Mouse (Mus musculus): ENCODE results near the gene Fbxw4.

The Fbxw4 gene

GRCm38 (mm10) chr19:45615415-45616213 lies 44.5 kb downstream of the Fbxw4 start:
- no peak for DNase-seq (ENCODE audit: low read depth, low spot score)

- no peak for DNase-seq (ENCODE audit: low read depth, low spot score)
Observed at GRCm38 (mm10) chr19:45614928-45615327, 45.2 kb downstream of the Fbxw4 start.

- DNase-seq (ENCODE audit: low read depth, low spot score), result no peak
Observed at GRCm38 (mm10) chr19:45614375-45614774, 45.7 kb downstream of the Fbxw4 start.

- no peak for DNase-seq (ENCODE audit: low read depth, low spot score)
Observed at GRCm38 (mm10) chr19:45610823-45611222, 49.3 kb downstream of the Fbxw4 start.

GRCm38 (mm10) chr19:45608648-45609339 lies 51.3 kb downstream of the Fbxw4 start:
- DNase-seq (ENCODE audit: low read depth, low spot score), result no peak

- no peak for DNase-seq (ENCODE audit: low read depth, low spot score)
Observed at GRCm38 (mm10) chr19:45607479-45607878, 52.6 kb downstream of the Fbxw4 start.

- DNase-seq (ENCODE audit: low read depth, low spot score), result no peak
Observed at GRCm38 (mm10) chr19:45606701-45607100, 53.4 kb downstream of the Fbxw4 start.

GRCm38 (mm10) chr19:45602606-45603005 lies 57.5 kb downstream of the Fbxw4 start:
- no peak for DNase-seq (ENCODE audit: low read depth, low spot score)

GRCm38 (mm10) chr19:45597106-45597505 lies 63.0 kb downstream of the Fbxw4 start:
- DNase-seq (ENCODE audit: low read depth, low spot score), result no peak

GRCm38 (mm10) chr19:45596434-45596833 lies 63.7 kb downstream of the Fbxw4 start:
- no peak for DNase-seq (ENCODE audit: low read depth, low spot score)

GRCm38 (mm10) chr19:45596019-45596418 lies 64.1 kb downstream of the Fbxw4 start:
- DNase-seq (ENCODE audit: low read depth, low spot score), result no peak

- DNase-seq (ENCODE audit: low read depth, low spot score), result no peak
Observed at GRCm38 (mm10) chr19:45595481-45595880, 64.6 kb downstream of the Fbxw4 start.

GRCm38 (mm10) chr19:45594079-45594478 lies 66.0 kb downstream of the Fbxw4 start:
- DNase-seq (ENCODE audit: low read depth, low spot score), result no peak

GRCm38 (mm10) chr19:45592916-45593315 lies 67.2 kb downstream of the Fbxw4 start:
- no peak for DNase-seq (ENCODE audit: low read depth, low spot score)

- peak; percentile 16 for DNase-seq (ENCODE audit: low read depth, low spot score)
Observed at GRCm38 (mm10) chr19:45591704-45592103, 68.4 kb downstream of the Fbxw4 start.

- DNase-seq (ENCODE audit: low read depth, low spot score), result no peak
Observed at GRCm38 (mm10) chr19:45589761-45590160, 70.4 kb downstream of the Fbxw4 start.

GRCm38 (mm10) chr19:45587509-45588292 lies 72.4 kb downstream of the Fbxw4 start:
- DNase-seq (ENCODE audit: low read depth, low spot score), result no peak

- no peak for DNase-seq (ENCODE audit: low read depth, low spot score)
Observed at GRCm38 (mm10) chr19:45586850-45587249, 73.3 kb downstream of the Fbxw4 start.

GRCm38 (mm10) chr19:45584856-45585620 lies 75.1 kb downstream of the Fbxw4 start:
- DNase-seq (ENCODE audit: low read depth, low spot score), result peak; percentile 82

- no peak for DNase-seq (ENCODE audit: low read depth, low spot score)
Observed at GRCm38 (mm10) chr19:45583136-45583535, 77.0 kb downstream of the Fbxw4 start.

GRCm38 (mm10) chr19:45582161-45582560 lies 78.0 kb downstream of the Fbxw4 start:
- DNase-seq (ENCODE audit: low read depth, low spot score), result no peak
